In the genomic region with DNA sequence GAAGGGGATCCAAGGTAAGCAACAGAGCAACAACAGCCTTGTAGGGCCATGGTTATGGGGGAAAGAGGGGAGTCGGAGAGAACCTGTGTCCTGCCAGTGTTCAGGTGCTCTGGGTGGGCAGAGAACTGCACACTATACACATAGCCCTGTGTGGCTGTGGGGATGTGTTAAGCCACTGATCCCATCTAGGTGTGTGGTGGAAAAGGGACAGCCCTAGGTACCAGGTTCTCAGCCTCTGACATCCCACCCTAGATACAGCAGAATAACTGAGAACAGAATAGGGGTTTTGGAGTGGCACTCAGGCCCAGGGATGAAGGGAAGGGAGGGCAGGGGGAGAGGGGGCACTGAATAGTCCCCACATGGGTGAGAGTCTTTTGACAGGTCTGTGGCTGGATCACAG, we compare ENCODE assay signal across 21 mouse cellular contexts. TPM values are rescaled to one million over a fixed set of nuclear protein-coding genes. Genes with fewer than 3 reads are reported as not detected.
"Had no signal": no experiment of that assay in that cellular context is flagged by ENCODE, and none has a peak within 500 bp of the region (broad histone marks: within the 10 kb centered on the region; RNA-seq: fewer than 3 reads in every experiment).

No protein-coding gene starts in this region.

- H3K27me3 ChIP-seq: neural tube, embryonic 13.5 days; stomach, embryonic 15.5 days had no signal

- H3K9me3 ChIP-seq: stomach, embryonic 15.5 days had no signal

- H3K27ac ChIP-seq: neural tube, embryonic 13.5 days; stomach, embryonic 15.5 days; stomach, postnatal 0 days had no signal

- H3K36me3 ChIP-seq: neural tube, embryonic 13.5 days; stomach, embryonic 15.5 days had no signal

- H3K4me1 ChIP-seq: neural tube, embryonic 13.5 days; stomach, embryonic 15.5 days had no signal

- H3K9ac ChIP-seq: neural tube, embryonic 13.5 days; stomach, embryonic 15.5 days had no signal

- DNase-seq: retina, postnatal 1 day; right cerebral cortex, adult 18-20 months; right cerebral cortex, postnatal 14 days; right cerebral cortex, postnatal 25 days; right cerebral cortex, postnatal 4 days; spleen, adult 18-20 months; thymus, adult 18-20 months; thymus, adult 2 months; thymus, postnatal 14 days; thymus, postnatal 25 days; thymus, postnatal 36 days; thymus, postnatal 4 days had no signal

- H3K4me2 ChIP-seq: neural tube, embryonic 13.5 days; stomach, embryonic 15.5 days had no signal

- H3K4me3 ChIP-seq: neural tube, embryonic 13.5 days; stomach, embryonic 15.5 days had no signal

RNA-seq across cellular contexts. Expression of gene Klra8, which starts 19.2 kb away (rescaled TPM):
- polyA plus RNA-seq: neural tube, embryonic 13.5 days; neural tube, embryonic 14.5 days; small intestine, adult 2 months; stomach, embryonic 14.5 days; stomach, embryonic 15.5 days; stomach, embryonic 16.5 days; stomach, postnatal 0 days; thymus, adult 2 months; thymus, postnatal 0 days had no signal

RNA-seq across cellular contexts. Expression of gene Klra4, which starts 43.4 kb away (rescaled TPM):
- polyA plus RNA-seq: neural tube, embryonic 13.5 days; neural tube, embryonic 14.5 days; small intestine, adult 2 months; stomach, embryonic 14.5 days; stomach, embryonic 15.5 days; stomach, embryonic 16.5 days; stomach, postnatal 0 days; testis, adult 2 months; thymus, adult 2 months; thymus, postnatal 0 days had no signal
